Mouse (Mus musculus) hindbrain, embryonic 16.5 days (tissue): ENCODE measurements around the gene H3f3a. TPM values are rescaled to one million over a fixed set of nuclear protein-coding genes. Genes with fewer than 3 reads are reported as not detected.

Experiments
- ATAC-seq: fragments of 200-750 bp; cut with Nextera tagmentation; 2 replicates; pipeline ENCODE4 v1.8.0; 2017; ENCODE audit warnings: moderate TSS enrichment, moderate library complexity
- H3K27ac ChIP-seq: fragments of 300-500 bp; sonication (generic); 2 replicates; pipeline ENCODE4 v1.5.1; 2014; ENCODE audit warnings: low read depth, mild to moderate bottlenecking, control low read depth, low read length, moderate library complexity
- H3K27me3 ChIP-seq: fragments of 300-500 bp; sonication (generic); replicated peaks from 2 replicates; pipeline ENCODE4 v1.6.1; 2014; ENCODE audit warnings: low read length; ENCODE audit not compliant: control insufficient read depth, insufficient read depth
- H3K36me3 ChIP-seq: fragments of 300-500 bp; sonication (generic); 2 replicates; pipeline ENCODE4 v1.6.1; 2014; ENCODE audit warnings: mild to moderate bottlenecking, low read length, moderate library complexity, mixed read lengths; ENCODE audit not compliant: control insufficient read depth, insufficient read depth
- H3K4me1 ChIP-seq: fragments of 300-500 bp; sonication (generic); 2 replicates; pipeline ENCODE4 v1.6.1; 2014; ENCODE audit warnings: low read depth, low read length; ENCODE audit not compliant: control insufficient read depth, insufficient read depth
- H3K4me2 ChIP-seq: fragments of 300-500 bp; sonication (generic); 2 replicates; pipeline ENCODE4 v1.6.1; 2014; ENCODE audit warnings: mild to moderate bottlenecking, low read length, control low read depth, moderate library complexity
- H3K4me3 ChIP-seq: fragments of 300-500 bp; sonication (generic); 2 replicates; pipeline ENCODE4 v1.5.1; 2014; ENCODE audit warnings: mild to moderate bottlenecking, low read length, control low read depth, moderate library complexity
- H3K9ac ChIP-seq: fragments of 300-500 bp; sonication (generic); 2 replicates; pipeline ENCODE4 v1.6.1; 2014; ENCODE audit warnings: low read depth, mild to moderate bottlenecking, control low read depth, low read length, moderate library complexity
- H3K9me3 ChIP-seq: fragments of 300-500 bp; sonication (generic); 2 replicates; pipeline ENCODE4 v1.6.1; 2014; ENCODE audit warnings: mild to moderate bottlenecking, low read length, moderate library complexity; ENCODE audit not compliant: control insufficient read depth
- WGBS: fragments of 180-500 bp; shearing (Covaris S2); extraction: QIAGEN DNeasy Blood & Tissue Kit; methylation state at CpG from one replicate; pipeline ENCODE4 v1.1.7; 2014; 5-methylcytosine and 5-hydroxymethylcytosine counted together
- polyA plus RNA-seq: library from polyadenylated mRNA; unstranded; fragments of >200 nt; fragmentation: Nextera tagmentation; extraction: Ambion mirVana; gene quantifications from 2 replicates; pipeline ENCODE4 v1.2.1, GENCODE M21; 2015

H3f3a gene
- polyA plus RNA-seq, 1 experiment from 2014 or later: 2,228 TPM

DNA sequence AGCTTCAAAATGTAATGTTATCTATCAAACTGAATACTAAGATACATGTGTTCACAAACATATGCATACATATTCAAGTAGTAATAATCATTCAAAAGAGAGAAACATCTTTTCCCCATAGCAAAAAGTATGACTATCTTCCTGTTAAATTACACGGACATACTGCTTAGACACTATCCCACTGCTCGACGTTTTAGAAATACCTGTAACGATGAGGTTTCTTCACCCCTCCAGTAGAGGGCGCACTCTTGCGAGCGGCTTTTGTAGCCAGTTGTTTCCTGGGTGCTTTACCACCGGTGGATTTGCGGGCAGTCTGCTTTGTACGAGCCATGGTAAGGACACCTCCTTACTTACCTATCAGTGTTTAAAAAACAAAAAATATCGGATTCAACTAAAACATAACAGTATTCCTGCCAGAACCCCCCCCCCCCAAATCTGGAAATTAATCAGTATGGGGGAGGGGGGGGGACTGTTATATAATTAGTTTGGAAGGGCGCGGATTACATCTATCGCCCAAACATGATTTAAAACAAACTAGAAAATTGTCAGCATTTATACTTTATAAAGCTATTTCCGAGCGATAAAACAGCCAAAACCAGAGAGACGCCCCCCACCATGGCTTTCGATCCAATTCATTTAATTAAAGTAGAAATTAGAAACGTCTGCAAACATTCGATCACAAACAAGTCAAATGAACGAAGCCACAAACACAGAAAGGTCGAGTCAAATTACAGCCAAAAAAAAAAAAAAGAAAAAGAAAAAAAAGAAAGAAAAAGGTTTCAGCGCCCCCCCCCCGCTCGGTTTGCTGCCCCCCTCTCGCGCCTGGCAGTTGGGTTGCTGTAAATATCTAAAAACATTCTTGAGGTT, 1.9 kb downstream of the H3f3a start:
- no peak for ATAC-seq
- peaks cover 23% of the 10 kb centered on the region for H3K36me3 ChIP-seq
- H3K27me3 ChIP-seq: no peaks in the 10 kb centered on the region
- peak overlapping the region; percentile 100 for H3K9ac ChIP-seq
- peaks cover 38% of the 10 kb centered on the region for H3K4me1 ChIP-seq
- peak overlapping the region; percentile 99 for H3K27ac ChIP-seq
- peak overlapping the region; percentile 56 for H3K4me2 ChIP-seq
- H3K9me3 ChIP-seq: no peaks in the 10 kb centered on the region
- H3K4me3 ChIP-seq: peak overlapping the region; percentile 97
- WGBS: 4% methylated on average over 27 of the region's 27 CpGs

DNA sequence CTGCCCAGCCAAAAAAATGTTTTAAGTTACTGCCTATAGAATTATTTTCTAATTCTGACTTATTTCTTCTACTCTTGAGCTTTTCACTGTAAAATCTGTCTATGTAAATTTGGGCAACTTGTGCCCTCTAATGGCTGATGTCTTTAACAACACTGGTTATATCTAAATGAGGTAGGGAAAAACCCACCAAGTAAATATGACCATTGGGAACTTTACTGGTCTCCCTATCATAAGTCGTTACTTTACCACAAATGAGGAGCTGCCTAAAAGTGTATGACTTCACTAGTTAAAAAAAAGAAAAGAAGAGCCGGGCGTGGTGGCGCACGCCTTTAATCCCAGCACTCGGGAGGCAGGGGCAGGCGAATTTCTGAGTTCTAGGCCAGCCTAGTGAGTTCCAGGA, 2.8 kb downstream of the H3f3a start:
- no peak for ATAC-seq
- peak overlapping the region; percentile 97 for H3K4me3 ChIP-seq
- peaks cover 38% of the 10 kb centered on the region for H3K4me1 ChIP-seq
- peaks cover 30% of the 10 kb centered on the region for H3K36me3 ChIP-seq
- H3K9me3 ChIP-seq: no peaks in the 10 kb centered on the region
- 74% methylated on average over 7 of the region's 7 CpGs for WGBS
- H3K27ac ChIP-seq: no peak overlapping the region
- no peak overlapping the region for H3K9ac ChIP-seq
- peak overlapping the region; percentile 56 for H3K4me2 ChIP-seq
- no peaks in the 10 kb centered on the region for H3K27me3 ChIP-seq

DNA sequence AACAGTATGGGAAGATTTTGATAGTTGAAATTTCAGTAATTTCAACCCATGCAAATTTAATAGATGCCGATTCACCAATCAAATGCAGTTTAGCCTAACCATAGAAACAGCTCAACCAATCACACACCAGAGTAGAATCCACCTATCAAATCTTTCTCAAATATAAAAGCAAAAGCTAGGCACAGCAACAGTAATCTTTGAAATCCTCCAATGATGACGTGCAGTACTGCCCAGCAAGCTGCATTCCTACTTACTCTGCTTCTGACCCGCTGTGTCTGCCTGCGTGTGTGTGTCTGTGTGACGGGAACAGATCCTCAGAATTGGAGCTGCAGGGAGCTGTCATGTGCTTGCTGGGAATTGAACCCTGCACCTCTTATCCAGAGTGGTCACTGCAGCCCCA, 4.9 kb downstream of the H3f3a start:
- Histone ChIP-seq H3K4me3 (no peak overlapping the region), H3K27ac (no peak overlapping the region), H3K36me3 (peaks cover 46% of the 10 kb centered on the region), H3K4me2 (no peak overlapping the region), H3K9me3 (no peaks in the 10 kb centered on the region), H3K4me1 (peaks cover 22% of the 10 kb centered on the region), H3K27me3 (no peaks in the 10 kb centered on the region), H3K9ac (no peak overlapping the region)
- ATAC-seq: no peak
- WGBS: 66% methylated on average over 5 of the region's 5 CpGs

DNA sequence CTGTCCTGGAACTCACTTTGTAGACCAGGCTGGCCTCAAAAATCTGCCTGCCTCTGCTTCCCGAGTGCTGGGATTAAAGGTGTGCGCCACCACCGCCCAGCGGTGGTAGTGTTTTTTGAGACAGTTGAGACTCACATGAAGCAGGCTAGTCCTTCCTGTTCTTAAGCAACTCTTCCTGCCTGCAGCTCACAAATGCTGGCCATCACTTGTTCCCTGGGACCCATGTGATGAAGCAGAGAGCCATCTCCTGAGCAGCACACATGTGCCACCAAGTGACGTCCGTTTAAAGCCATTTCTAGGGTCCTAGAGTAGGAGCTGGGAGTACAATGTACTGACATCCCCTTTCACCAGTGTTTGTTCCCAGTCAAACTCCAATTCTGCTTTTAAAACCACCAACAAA, 9.9 kb downstream of the H3f3a start:
- no peak overlapping the region for H3K4me2 ChIP-seq
- no peaks in the 10 kb centered on the region for H3K27me3 ChIP-seq
- H3K4me1 ChIP-seq: peaks cover 6% of the 10 kb centered on the region
- H3K4me3 ChIP-seq: no peak overlapping the region
- no peak for ATAC-seq
- 89% methylated on average over 6 of the region's 6 CpGs for WGBS
- no peak overlapping the region for H3K9ac ChIP-seq
- H3K36me3 ChIP-seq: peaks cover 55% of the 10 kb centered on the region
- no peaks in the 10 kb centered on the region for H3K9me3 ChIP-seq
- H3K27ac ChIP-seq: no peak overlapping the region

DNA sequence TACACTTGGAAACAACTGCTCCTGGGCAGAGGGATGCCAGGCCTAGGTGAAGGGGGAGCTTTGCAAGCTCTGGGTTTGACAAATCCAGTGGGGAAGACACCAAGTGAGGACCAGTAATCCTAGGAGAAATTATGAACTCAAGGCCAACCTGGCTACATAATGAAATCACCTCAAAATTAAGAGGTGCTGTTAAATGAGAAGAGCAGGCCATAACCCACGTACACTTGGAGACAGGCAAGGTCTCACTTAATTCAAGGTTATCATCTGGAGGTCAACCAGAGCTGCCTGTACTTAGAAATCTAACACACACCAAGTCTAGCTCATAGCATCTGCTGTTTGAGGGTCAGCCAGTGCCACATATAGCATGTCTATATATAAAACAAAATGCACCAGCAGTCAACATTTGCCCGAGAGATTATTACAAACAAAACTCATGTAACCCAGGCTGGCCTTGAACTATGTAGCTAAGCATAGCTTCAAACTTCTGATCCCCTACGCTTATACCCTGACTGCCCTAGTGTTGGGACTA, 12.2 kb downstream of the H3f3a start:
- Histone ChIP-seq H3K27me3 (no peaks in the 10 kb centered on the region), H3K4me1 (no peaks in the 10 kb centered on the region), H3K27ac (no peak overlapping the region), H3K4me2 (no peak overlapping the region), H3K9me3 (no peaks in the 10 kb centered on the region), H3K9ac (no peak overlapping the region), H3K4me3 (no peak overlapping the region), H3K36me3 (peaks cover 40% of the 10 kb centered on the region)
- WGBS: 87% methylated on average over 3 of the region's 3 CpGs
- no peak for ATAC-seq

DNA sequence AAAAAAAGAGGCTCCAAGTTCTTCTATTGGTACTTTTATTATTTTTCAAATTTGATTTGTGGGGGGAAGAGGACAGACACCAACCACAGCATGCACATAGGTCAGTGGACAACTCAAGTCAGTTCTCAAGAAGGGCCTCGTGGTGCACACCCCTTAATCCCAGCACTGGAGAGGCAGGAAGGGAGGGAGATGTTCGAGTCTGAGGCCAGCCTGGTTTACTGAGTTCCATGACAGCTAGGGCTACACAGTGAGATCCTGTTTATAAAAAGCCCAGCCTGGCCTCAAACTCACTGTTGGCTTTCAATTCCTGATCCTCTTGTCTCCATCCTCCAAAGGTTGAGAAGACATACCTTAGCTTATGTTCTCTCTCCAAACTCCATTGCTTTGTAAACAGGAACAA, 12.9 kb downstream of the H3f3a start:
- 58% methylated on average over 2 of the region's 2 CpGs for WGBS
- H3K9ac ChIP-seq: no peak overlapping the region
- H3K27me3 ChIP-seq: no peaks in the 10 kb centered on the region
- no peaks in the 10 kb centered on the region for H3K9me3 ChIP-seq
- peaks cover 33% of the 10 kb centered on the region for H3K36me3 ChIP-seq
- no peaks in the 10 kb centered on the region for H3K4me1 ChIP-seq
- no peak for ATAC-seq
- H3K4me3 ChIP-seq: no peak overlapping the region
- H3K4me2 ChIP-seq: no peak overlapping the region
- H3K27ac ChIP-seq: no peak overlapping the region

DNA sequence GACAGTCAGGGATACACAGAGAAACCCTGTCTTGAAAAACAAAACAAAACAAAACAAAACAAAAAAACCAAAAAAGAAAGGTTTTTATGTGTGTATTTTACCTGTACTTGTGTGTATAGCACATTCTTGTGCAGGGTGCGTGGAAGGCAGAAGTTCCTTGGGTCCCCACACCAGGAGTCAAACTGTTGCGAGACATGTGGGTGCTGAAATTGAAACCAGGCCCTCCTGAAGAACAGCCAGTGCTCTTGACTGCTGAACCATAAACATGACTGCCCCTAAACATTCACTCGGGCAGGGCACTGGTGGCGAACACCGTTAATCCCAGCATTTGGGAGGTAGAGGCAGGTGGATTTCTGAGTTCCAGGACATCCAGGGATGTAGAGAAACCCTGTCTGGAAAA, 13.7 kb downstream of the H3f3a start:
- Histone ChIP-seq H3K27me3 (no peaks in the 10 kb centered on the region), H3K9ac (no peak overlapping the region), H3K27ac (no peak overlapping the region), H3K36me3 (peaks cover 27% of the 10 kb centered on the region), H3K4me3 (no peak overlapping the region), H3K4me1 (no peaks in the 10 kb centered on the region), H3K9me3 (no peaks in the 10 kb centered on the region), H3K4me2 (no peak overlapping the region)
- no peak for ATAC-seq
- WGBS: 96% methylated on average over 5 of the region's 5 CpGs

DNA sequence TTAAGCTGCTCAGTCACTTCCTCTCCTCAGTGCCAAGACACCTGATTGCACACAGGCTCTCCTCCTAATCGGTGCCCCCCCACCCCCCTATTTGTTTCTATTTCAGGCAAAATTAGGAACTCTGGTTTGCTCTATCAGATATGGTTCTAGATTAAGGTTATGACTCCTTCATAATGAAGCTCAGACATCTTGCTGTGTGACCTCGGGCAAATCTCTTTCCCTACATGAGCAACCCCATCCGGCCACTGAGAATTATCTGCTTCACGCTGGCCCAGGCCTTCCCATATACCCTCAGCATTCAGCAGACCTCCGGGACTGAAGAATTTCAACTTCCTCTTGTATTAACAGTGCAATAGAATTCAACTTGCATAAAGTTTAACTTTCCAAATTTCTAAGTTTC, 14.5 kb downstream of the H3f3a start:
- no peak overlapping the region for H3K4me3 ChIP-seq
- WGBS: 83% methylated on average over 5 of the region's 5 CpGs

DNA sequence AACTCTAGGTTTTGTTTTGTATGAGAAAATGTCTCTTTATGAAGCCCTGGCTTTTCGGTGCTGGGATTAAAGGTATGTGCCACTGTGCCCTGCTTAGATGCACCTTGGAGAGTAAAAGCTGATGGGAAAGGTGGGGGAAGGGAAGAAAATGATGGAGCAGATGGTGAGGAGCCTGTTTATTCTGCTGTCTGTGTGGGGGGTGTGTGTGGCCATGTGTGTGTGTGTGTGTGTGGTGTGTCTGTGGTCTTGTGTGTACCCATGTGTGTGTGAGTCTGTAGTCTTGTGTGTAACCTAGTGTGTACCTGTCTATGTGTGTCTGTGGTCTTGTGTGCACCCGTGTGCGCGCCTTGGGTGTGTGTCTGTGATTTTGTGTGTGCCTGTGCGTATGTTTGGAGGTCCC, 15.1 kb downstream of the H3f3a start:
- Histone ChIP-seq H3K9me3 (no peaks in the 10 kb centered on the region), H3K4me2 (no peak overlapping the region), H3K27me3 (no peaks in the 10 kb centered on the region), H3K36me3 (peaks cover 18% of the 10 kb centered on the region), H3K4me1 (peaks cover 9% of the 10 kb centered on the region), H3K4me3 (no peak overlapping the region), H3K27ac (no peak overlapping the region), H3K9ac (no peak overlapping the region)
- WGBS: 93% methylated on average over 5 of the region's 5 CpGs
- no peak for ATAC-seq

More for the DNA sequence above, 14.5 kb downstream of the H3f3a start:
- Histone ChIP-seq H3K4me1 (peaks cover 3% of the 10 kb centered on the region), H3K4me2 (no peak overlapping the region), H3K27ac (no peak overlapping the region), H3K36me3 (peaks cover 21% of the 10 kb centered on the region), H3K9me3 (no peaks in the 10 kb centered on the region), H3K9ac (no peak overlapping the region), H3K27me3 (no peaks in the 10 kb centered on the region)
- ATAC-seq: no peak
